Mouse (Mus musculus) embryonic facial prominence, embryonic 10.5 days (tissue): ENCODE results near the gene Sphk2. TPM values are rescaled to one million over a fixed set of nuclear protein-coding genes. Genes with fewer than 3 reads are reported as not detected.

Source experiments
- DNase-seq: peaks from one replicate; pipeline ENCODE4 v3.0.0-alpha.2; 2017; ENCODE audit warnings: low spot score
- H3K27ac ChIP-seq: fragments of 300-500 bp; sonication (generic); replicated peaks from 2 replicates; pipeline ENCODE4 v1.5.1; 2016; ENCODE audit warnings: mild to moderate bottlenecking
- H3K27me3 ChIP-seq: fragments of 300-500 bp; sonication (generic); replicated peaks from 2 replicates; pipeline ENCODE4 v1.6.1; 2016; ENCODE audit warnings: low read depth, mild to moderate bottlenecking; ENCODE audit not compliant: poor library complexity, severe bottlenecking
- H3K36me3 ChIP-seq: fragments of 300-500 bp; sonication (generic); replicated peaks from 2 replicates; pipeline ENCODE4 v1.6.1; 2016; ENCODE audit warnings: mild to moderate bottlenecking, moderate library complexity
- H3K4me1 ChIP-seq: fragments of 300-500 bp; sonication (generic); 2 replicates; pipeline ENCODE4 v1.6.1; 2016
- H3K4me3 ChIP-seq: fragments of 300-500 bp; sonication (generic); 2 replicates; pipeline ENCODE4 v1.5.1; 2016; ENCODE audit warnings: mild to moderate bottlenecking, moderate library complexity
- H3K9me3 ChIP-seq: fragments of 300-500 bp; sonication (generic); 2 replicates; pipeline ENCODE4 v1.6.1; 2016; ENCODE audit warnings: mild to moderate bottlenecking
- WGBS: fragments of 180-500 bp; shearing (Covaris S2); methylation state at CpG from one replicate; pipeline ENCODE4 v1.1.7; 2016; 5-methylcytosine and 5-hydroxymethylcytosine counted together
- polyA plus RNA-seq: library from polyadenylated mRNA; unstranded; fragments of >200 nt; fragmentation: Nextera tagmentation; extraction: Ambion mirVana; gene quantifications from 2 replicates; pipeline ENCODE4 v1.2.1, GENCODE M21; 2016

The Sphk2 gene
- polyA plus RNA-seq, 1 experiment from 2014 or later, result 42.1 TPM

DNA sequence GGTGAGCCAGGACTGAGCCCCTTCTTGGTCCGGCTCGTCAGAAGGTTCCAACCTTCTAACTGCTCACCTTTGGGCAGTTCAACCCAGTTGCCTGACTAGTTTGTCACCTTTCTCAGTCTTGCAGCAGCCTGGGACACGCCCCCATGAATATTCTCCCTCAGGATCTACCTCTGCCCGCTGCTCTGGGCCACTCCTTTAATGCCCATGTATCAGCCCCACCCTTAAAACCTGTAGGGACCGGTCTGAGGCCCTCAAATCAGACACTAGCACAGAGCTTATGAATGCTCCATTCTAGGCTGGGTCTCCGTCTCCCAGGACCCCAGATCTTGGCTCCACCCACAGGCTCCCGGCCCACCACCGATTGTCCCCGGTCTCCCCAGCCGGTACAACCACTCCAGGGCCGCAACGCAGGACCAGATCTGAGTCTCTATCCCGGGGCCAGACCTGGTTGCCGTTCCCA is 3.1 kb downstream of the Sphk2 start:
- Histone ChIP-seq H3K4me3 (peak overlapping the region; percentile 70), H3K27ac (peak overlapping the region; percentile 90), H3K9me3 (no peaks in the 10 kb centered on the region), H3K36me3 (peaks cover 58% of the 10 kb centered on the region), H3K4me1 (peaks cover 59% of the 10 kb centered on the region), H3K27me3 (no peaks in the 10 kb centered on the region)
- DNase-seq, result no peak
- 11% methylated on average over 14 of the region's 14 CpGs for WGBS

DNA sequence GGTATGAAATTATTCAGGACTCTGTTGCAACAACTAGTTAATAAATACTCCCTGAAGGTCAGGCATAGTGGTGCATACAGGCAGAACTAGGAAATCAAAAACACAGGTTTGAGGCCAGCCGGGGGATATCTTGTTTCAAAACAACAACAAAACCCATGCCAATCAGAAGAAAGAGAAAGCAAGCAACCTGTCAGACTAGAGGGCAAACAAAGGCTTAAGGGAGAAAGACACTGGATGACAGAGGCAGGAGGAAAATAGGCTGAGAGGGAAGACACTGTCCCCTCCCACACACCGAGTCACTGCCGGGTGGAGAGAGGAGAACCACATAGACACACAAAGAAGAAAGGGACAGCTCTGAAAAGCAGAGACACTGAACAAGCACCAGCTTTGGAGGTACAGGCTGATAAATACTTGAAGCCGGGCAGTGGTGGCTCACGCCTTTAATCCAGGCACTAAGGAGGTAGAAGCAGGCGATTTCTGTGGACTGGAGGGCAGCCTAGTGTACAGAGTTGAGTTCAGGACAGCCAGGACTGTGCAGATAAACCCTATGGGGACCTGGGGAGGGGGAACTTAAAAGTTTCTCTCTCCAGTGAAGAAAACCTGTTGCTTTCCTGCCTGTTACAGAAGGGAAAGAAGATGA is 3.8 kb downstream of the Sphk2 start:
- no peak for DNase-seq
- H3K27ac ChIP-seq, result peak overlapping the region; percentile 90
- H3K9me3 ChIP-seq, result no peaks in the 10 kb centered on the region
- H3K36me3 ChIP-seq, result peaks cover 56% of the 10 kb centered on the region
- H3K4me3 ChIP-seq, result peak overlapping the region; percentile 70
- H3K27me3 ChIP-seq, result no peaks in the 10 kb centered on the region
- peaks cover 59% of the 10 kb centered on the region for H3K4me1 ChIP-seq
- WGBS, result 83% methylated on average over 6 of the region's 6 CpGs

DNA sequence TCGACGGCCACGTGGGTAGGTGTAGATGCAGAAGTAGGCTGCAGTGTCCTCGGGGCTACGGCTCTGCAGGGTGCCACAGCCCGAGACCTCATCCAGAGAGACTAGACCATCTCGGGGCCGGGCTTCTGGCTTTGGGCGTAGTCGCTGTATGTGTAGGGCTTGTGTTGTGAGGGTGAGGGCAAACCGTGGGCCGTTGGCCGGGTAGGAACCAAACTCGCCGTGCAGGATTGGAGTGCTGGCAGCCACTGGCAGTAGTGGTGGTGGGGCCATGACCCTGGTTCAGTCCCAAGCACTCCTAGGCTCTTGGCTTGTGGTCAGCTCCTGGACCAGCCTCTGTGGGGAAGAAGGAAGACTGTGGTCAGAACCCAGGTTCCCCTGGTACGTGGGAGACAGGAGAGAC is 4.4 kb downstream of the Sphk2 start:
- H3K9me3 ChIP-seq, result no peaks in the 10 kb centered on the region
- 89% methylated on average over 16 of the region's 16 CpGs for WGBS
- peaks cover 52% of the 10 kb centered on the region for H3K36me3 ChIP-seq
- peak overlapping the region; percentile 70 for H3K4me3 ChIP-seq
- no peak for DNase-seq
- no peak overlapping the region for H3K27ac ChIP-seq
- no peaks in the 10 kb centered on the region for H3K27me3 ChIP-seq
- peaks cover 62% of the 10 kb centered on the region for H3K4me1 ChIP-seq

DNA sequence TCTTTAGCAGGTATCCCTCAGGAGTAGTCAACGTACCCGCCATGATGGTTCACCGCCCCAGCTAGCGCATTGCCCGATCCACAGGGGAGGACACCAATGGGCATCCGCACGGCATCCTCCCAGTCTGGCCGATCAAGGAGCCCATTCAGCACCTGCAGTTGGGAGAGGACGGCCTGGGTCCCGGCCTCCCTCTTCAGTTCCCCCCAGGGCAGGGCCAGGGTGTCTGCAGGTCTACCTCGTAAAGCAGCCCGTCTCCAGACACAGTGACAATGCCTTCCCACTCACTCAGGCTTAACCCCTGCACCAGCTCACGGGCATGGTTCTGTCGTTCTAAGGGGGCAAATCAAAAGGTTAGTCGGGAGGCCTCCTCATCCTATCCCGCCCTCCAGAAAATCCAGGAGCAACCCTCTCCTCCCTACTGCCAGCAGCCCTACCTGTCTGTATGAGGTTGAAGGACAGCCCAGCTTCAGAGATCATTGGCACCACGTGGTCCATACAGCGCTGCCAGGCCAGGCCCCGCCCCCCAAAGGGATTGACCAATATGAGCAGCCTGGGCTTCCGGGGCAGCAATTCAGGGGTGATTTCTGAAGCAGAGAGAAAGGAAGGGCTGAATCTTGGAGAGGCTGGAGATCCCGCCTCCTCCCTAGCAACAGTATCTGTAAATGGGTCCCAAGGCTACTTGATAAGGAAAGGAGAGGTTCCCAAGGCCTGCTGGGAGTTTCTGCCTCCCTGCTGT is 5.6 kb downstream of the Sphk2 start:
- WGBS, result 89% methylated on average over 21 of the region's 21 CpGs
- Histone ChIP-seq H3K27me3 (no peaks in the 10 kb centered on the region), H3K9me3 (no peaks in the 10 kb centered on the region), H3K4me3 (peak overlapping the region; percentile 14; the same call in 1 of the 2 replicates), H3K36me3 (peaks cover 52% of the 10 kb centered on the region), H3K27ac (no peak overlapping the region), H3K4me1 (peaks cover 74% of the 10 kb centered on the region)
- DNase-seq, result no peak

DNA sequence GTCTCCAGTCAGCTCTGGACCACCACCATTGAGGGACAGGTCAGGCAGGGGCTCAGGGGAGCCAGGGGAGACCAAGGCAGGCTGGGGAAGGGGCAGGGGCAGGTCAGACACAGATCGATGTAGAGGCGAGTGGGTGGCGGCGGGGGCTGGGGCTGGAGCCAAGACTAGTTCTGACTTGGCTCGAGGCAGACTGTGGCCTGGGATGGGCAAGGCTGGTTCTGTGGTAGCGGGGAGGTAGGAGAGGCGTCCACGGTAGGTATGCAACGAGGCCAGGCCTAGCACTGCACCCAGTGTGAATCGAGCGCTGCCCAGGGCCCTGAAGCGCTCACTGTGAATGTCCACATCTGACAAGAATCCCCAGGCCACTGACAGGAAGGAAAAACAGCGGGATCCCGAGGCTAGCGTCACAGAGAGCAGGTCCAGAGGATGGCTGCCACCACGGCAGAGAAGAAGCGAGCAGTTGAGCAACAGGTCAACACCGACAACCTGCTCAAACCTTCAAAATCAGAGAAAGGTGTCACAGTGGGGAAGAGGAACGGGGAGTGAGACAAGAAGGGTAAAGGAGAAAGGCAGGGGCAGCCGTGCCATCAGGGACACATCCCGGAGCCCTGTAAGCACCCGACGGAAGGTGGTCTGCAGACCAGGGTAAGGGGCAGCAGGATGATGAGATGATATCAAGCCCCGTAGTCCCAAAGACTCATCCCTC is 6.3 kb downstream of the Sphk2 start:
- H3K27me3 ChIP-seq, result no peaks in the 10 kb centered on the region
- WGBS, result 91% methylated on average over 24 of the region's 24 CpGs
- no peak overlapping the region for H3K4me3 ChIP-seq
- no peak overlapping the region for H3K27ac ChIP-seq
- peaks cover 52% of the 10 kb centered on the region for H3K36me3 ChIP-seq
- peaks cover 74% of the 10 kb centered on the region for H3K4me1 ChIP-seq
- DNase-seq, result no peak
- H3K9me3 ChIP-seq, result no peaks in the 10 kb centered on the region

DNA sequence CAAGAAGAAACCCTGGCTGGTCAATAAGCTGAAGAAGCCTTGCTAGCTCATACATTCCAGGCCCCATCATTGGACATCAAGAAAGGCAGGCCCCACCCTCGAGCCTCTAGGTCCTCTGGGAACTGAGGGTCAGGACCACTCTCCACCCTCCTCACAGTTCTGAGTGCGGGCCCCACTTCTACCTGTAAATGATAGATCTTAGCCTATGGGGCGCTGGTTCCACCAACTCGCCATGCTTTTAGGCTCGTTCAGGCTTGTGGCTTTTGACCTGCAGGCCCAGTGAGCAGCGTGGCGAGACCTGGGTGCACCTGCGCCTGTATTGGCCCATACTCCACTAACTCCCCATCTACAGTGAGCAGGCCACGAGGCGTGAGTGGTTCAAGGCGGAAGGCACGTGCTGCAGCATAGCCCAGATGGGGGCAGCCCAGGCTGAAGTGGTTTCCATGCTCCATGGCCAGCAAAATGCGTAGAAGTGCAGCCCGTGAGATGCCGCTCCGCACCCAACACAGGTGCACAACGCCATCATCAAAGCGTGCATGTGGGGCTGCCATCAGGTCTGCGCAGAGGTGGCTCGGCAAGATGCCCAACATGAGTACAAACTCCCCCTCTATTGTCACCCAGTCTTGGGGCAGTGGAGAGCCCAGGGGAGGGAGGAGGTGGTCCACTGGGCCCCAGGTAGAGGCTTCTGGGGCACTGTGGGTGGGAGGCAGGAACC is 7.2 kb downstream of the Sphk2 start:
- H3K4me3 ChIP-seq, result no peak overlapping the region
- H3K27ac ChIP-seq, result no peak overlapping the region
- no peak for DNase-seq
- 91% methylated on average over 20 of the region's 20 CpGs for WGBS
- H3K27me3 ChIP-seq, result no peaks in the 10 kb centered on the region
- H3K36me3 ChIP-seq, result peaks cover 52% of the 10 kb centered on the region
- H3K4me1 ChIP-seq, result peaks cover 74% of the 10 kb centered on the region
- no peaks in the 10 kb centered on the region for H3K9me3 ChIP-seq

DNA sequence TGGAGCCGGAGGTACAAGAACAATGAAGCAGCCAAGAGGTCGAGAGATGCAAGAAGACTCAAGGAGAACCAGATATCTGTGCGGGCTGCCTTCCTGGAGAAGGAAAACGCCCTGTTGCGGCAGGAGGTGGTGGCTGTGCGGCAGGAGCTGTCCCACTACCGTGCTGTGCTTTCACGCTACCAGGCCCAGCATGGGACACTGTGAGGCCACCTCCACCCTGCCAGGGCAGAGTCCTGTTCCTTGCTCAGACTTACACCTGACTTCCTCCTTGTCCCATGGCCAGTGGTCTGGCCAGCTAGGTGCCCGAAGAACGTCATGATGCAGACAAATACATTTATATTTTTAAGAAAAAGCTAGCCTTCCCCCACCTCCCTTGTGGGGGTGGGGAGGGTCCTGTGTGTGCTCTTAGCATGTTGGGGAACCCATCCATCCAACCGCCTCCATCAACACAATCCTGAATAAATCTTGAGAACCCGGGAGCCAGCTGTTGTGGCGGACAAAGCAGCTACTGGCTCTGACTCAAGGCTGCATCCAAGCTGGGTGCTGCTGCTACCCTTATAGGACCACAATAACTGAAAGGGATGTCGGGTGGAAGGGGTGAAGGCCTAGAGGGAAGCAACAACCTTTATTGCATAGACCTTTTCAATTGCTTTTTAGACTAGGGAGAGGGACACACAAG is 8.0 kb downstream of the Sphk2 start:
- no peaks in the 10 kb centered on the region for H3K9me3 ChIP-seq
- WGBS, result 82% methylated on average over 14 of the region's 14 CpGs
- peaks cover 52% of the 10 kb centered on the region for H3K36me3 ChIP-seq
- H3K27ac ChIP-seq, result peak overlapping the region; percentile 37; the same call in 1 of the 2 replicates
- H3K27me3 ChIP-seq, result no peaks in the 10 kb centered on the region
- no peak for DNase-seq
- H3K4me1 ChIP-seq, result peaks cover 72% of the 10 kb centered on the region
- H3K4me3 ChIP-seq, result peak overlapping the region; percentile 5; the same call in 1 of the 2 replicates

DNA sequence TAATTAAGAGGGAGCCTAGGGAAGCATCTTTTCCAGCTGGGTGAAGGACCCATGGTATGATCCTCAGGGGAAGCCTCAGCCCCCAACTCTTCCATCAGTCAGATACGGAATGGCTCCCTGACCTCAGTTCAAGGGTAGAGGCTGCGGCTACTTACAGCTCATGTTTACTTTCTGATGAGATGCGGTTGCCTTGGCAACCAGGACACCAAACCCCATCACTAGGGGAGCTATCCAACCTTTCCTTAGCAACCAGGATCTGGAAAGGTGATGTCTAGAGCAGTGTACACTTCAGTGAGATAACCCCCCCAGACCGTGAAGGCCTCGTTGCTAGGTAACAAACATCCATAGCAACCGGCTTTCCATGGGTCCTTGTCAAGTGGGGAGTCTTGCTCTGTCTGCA is 8.8 kb downstream of the Sphk2 start:
- WGBS, result 58% methylated on average over 6 of the region's 6 CpGs
- H3K4me1 ChIP-seq, result peaks cover 68% of the 10 kb centered on the region
- H3K4me3 ChIP-seq, result peak overlapping the region; percentile 76; the same call in 1 of the 2 replicates
- no peaks in the 10 kb centered on the region for H3K9me3 ChIP-seq
- DNase-seq, result peak; percentile 59
- peaks cover 49% of the 10 kb centered on the region for H3K36me3 ChIP-seq
- peak overlapping the region; percentile 89; the same call in 1 of the 2 replicates for H3K27ac ChIP-seq
- no peaks in the 10 kb centered on the region for H3K27me3 ChIP-seq

DNA sequence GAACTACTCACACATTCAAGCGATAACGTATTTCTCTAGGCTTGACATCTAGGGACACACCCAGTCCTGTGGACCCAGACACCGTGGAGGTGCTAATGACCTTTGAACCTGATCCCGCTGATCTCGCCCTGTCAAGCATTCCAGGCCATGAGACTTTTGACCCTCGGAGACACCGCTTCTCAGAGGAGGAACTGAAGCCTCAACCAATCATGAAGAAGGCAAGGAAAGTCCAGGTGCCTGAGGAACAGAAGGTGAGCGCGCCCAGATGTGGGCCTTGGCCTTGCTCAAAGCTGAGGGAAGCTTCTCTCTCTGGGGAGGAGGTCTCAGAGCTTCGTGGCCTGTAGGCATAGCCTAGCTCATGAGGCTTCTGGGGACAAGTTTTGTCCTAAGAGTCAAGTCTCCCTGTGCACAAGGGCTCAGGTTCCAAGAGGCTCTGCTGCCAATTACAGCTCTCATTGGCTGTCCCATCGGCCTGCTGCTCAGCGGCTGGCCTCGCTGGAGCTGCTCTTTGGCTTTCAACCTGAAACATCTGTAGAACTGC is 9.5 kb downstream of the Sphk2 start:
- Histone ChIP-seq H3K27me3 (no peaks in the 10 kb centered on the region), H3K36me3 (peaks cover 41% of the 10 kb centered on the region), H3K27ac (peak overlapping the region; percentile 89), H3K9me3 (no peaks in the 10 kb centered on the region), H3K4me1 (peaks cover 68% of the 10 kb centered on the region), H3K4me3 (peak overlapping the region; percentile 76)
- DNase-seq, result peak; percentile 50
- 41% methylated on average over 13 of the region's 13 CpGs for WGBS

DNA sequence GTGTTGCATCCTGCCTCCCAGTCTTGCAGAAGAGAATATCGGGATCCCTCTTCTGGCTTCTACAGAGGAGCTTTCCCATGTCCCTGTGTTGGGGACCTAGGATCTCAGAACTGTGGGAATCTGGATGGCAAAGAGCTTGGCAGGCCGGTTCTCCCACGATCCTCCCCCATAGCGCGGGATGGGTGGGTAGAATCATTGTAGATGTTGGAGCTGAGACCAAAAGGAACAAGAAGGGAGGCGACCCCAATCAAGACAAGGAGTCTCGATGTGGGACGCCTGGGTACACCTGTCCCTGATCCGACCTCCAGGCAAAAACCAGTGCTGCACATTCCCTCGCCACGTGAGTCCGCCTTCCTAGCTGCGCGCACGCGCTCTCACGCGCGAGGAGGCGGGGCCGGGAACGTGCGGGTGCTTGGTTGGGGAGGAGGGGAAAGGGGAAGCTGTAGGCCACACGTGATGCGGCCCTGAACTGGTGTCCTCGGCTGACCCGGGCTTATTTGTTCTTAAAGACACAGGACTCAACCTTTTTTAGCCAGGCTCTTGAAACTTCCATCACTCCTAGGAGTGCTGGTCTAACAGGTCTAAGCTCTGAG is 10.3 kb downstream of the Sphk2 start:
- peak; percentile 95 for DNase-seq
- Histone ChIP-seq H3K4me1 (peaks cover 75% of the 10 kb centered on the region), H3K27me3 (peaks cover 4% of the 10 kb centered on the region; the same call in 1 of the 2 replicates), H3K4me3 (peak overlapping the region; percentile 76), H3K36me3 (peaks cover 33% of the 10 kb centered on the region), H3K9me3 (no peaks in the 10 kb centered on the region), H3K27ac (peak overlapping the region; percentile 89)
- 2% methylated on average over 27 of the region's 27 CpGs for WGBS

DNA sequence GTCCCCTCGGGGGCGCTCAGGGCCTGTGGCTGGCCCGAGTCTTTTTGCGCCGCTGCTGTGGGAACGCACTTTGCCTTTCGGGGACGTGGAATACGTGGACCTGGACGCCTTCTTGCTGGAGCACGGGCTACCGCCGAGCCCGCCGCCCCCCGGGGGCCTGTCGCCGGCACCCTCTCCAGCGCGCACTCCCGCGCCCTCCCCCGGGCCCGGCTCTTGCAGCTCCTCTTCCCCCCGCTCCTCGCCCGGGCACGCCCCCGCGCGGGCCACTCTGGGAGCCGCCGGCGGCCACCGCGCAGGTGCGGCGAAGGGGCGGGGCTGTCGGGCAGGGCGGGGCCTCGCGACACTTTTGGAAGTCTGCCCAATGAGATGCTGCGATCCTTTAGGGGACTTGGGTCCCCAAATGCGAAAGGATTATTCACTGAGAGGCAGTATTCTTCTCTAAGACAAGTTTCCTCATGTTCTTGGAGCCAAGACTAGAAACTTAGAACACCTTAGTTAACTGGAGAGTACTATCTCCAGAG is 11.0 kb downstream of the Sphk2 start:
- under 1% methylated on average over 45 of the region's 45 CpGs for WGBS
- Histone ChIP-seq H3K27ac (peak overlapping the region; percentile 89), H3K9me3 (no peaks in the 10 kb centered on the region), H3K27me3 (peaks cover 6% of the 10 kb centered on the region; the same call in 1 of the 2 replicates), H3K4me3 (peak overlapping the region; percentile 76), H3K4me1 (peaks cover 75% of the 10 kb centered on the region), H3K36me3 (peaks cover 26% of the 10 kb centered on the region)
- DNase-seq, result peak; percentile 93
